Mouse (Mus musculus): ENCODE measurements around the gene B3gnt9.

Gene B3gnt9

DNA sequence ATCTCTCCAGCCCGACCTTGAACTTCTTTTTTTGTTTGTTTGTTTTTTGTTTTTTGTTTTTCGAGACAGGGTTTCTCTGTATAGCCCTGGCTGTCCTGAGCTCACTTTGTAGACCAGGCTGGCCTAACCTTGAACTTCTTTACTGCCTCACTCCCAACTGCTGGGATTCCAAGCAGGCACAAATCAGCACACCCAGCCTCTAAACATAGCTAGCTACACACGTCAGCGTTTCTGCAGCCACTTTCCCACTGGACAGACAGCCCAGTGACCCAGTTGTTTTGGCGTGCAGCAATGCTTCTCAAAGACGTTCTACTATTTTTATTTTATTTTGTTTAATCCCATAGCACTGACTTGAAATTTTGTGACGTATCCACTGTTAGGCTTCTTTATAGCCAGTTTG is 31.1 kb downstream of the B3gnt9 start:
- in situ Hi-C loops (cut with MboI, MseI), result no loop called here

DNA sequence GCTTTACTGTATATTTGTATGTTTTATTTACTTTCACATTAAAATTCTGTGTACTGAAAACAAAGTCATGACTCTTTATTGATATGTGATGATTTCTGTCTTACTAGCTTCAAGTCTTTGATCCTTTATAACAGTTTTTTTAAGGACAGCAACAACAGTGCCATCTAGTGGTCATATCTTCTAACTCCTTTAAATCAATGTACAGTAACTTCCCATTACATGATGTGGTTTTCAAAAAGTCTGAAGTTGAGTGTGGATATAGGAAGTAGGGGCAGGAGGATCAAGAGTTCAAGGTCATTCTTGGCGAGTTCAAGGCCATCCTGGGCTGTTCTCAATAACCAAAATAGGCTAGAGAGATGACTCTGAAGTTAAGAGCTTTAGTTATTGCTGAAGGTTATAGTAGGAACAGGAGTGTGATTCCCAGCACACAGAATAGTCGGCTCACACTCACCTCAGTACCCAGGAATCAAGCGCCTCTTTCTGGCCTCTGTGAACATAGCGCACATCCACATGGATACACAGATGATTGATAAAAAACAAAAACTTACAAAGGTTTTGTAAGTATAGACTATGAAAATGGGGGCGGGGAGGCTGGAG is 36.9 kb downstream of the B3gnt9 start:
- in situ Hi-C loops (cut with MboI, MseI), result no loop called here

DNA sequence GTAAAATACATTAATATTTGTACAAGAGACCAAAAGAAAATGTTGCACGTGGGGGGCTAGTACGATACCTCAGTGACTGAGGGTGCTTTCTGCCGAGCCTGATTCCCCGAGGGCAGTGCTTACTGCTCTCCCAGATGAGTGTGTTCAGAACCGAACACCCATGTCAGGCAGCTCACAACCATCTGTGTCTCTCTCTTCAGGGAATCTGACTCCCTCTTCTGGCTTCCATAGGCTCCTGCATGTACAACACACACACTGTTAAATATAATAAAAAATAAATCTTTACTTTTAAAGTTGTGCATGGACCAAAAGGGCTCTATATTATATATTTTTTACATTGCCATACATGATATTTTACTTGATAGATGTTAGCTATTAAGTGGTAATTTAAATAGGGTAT is 40.8 kb downstream of the B3gnt9 start:
- in situ Hi-C loops (cut with MboI, MseI), result no loop called here

DNA sequence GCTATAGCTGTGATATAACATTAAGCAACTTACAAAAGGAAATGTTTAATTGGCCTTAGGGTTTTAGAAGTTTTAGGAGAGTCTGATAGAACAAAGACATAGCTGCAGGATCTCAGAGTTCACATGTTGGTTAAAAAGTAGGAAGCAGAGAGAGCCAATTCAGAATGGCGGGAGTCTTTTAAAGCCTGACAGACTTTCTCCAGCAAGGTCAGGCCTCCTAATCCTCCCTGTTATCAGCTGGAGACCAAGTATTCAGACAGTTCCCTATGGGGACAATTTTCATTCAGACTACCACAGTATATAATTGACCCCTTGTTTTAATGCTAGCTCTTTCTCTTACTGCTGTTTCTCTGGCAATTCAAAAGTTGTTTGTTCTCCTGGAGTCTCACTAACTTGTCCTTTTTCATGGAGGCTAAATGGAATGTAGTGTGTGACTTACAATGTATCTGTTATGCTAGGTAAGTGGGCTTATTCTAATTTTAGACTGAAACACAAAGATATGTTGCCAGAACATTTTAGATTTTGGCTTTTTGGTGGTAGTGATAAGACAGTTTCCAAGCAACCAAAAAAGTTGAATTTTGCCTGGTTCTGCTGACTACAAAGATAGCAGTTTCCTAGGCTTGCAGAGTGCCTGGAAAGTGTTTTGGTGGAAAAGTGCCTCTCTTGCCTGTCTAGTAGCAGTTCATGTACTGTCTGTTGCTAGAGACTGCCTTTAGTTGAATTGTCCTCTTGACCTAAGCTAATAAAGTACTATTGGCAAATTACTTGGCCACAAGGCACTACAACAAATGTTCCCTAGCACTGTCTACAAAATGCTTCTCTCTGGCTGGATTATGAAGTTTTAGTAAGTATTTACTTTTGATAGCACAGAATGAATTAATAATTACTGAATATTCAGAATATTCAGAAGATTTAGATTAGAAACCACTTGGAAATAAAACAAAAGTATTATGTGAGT is 45.5 kb downstream of the B3gnt9 start:
- in situ Hi-C loops (cut with MboI, MseI), result no loop called here

DNA sequence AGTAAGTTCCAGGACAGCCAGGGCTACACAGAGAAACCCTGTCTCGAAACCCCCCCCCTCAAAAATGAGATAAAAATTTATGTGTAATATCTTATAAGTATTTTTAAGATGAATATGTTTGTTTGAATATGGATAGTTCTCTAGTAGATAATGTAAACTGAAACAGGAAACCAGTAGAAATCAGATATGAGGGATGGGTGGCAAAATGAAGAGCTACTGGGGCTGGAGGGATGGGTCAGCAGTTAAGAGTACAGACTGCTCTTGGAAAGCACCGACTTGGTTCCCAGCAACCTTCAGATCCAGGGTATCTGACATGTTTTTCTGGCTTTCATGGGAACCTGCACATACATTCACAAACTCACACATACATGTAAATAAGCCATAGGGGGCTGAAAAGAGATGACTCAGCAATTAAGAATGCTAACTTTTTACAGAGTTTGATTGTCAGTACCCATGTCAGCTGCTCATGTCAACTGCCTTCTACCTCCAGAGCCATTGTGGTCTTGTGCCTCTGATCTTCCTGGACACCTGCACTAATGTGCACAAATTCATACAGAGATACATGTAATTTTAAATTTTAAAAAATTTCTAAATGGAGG is 47.2 kb downstream of the B3gnt9 start:
- in situ Hi-C loops (cut with MboI, MseI), result no loop called here

DNA sequence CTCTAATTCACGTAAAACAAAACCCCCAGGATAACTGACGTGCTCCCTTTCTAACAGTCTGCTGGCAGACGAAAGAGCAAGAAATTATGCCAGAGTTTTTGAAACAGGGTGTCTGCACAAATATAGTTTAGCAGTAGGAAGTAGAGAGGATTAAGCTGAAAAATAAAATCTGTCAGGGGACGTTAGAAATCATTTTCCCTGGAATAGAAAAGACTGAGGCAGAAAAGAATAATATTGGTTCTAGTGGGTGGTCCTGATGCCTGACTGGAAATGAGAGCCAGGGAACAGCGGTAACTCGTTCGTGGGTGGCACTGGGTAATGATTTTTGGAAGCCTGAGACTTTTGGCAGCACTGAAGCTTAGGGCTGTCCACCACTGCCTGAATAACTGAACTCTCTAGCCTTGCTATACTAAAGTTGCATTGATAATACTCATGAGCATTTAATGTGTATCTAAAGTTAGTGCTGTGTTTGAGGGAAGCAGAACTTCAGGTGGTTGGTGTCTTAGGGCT is 48.1 kb downstream of the B3gnt9 start:
- in situ Hi-C loops (cut with MboI, MseI), result no loop called here

DNA sequence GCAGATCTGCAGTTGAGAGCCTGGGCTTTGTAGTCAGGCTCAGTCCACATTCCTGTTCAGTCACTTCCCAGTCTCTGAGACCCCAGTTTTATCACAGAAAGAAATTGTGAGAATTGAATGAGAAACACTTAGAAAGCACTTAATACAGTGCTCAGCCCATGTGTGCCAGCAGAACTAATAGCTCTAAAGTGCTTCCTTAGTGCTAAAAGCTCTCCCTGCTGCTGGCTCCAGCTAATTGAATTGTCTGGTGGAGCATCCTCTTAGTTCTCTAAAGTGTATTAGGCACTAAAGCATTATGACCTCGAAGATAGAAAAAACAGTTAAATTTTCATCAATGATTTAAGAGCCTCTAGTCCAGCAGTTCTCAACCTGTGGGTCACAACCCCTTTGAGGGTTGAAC is 49.2 kb downstream of the B3gnt9 start:
- in situ Hi-C loops (cut with MboI, MseI), result no loop called here
